Mouse (Mus musculus) kidney, embryonic 14.5 days (tissue): ENCODE measurements around the gene Trdmt1. TPM values are rescaled to one million over a fixed set of nuclear protein-coding genes. Genes with fewer than 3 reads are reported as not detected.

Source experiments
- ATAC-seq: fragments of 200-750 bp; cut with Nextera tagmentation; 2 replicates; pipeline ENCODE4 v1.8.0; 2017; ENCODE audit warnings: moderate number of reproducible peaks, mild to moderate bottlenecking, moderate TSS enrichment, moderate library complexity; ENCODE audit not compliant: low FRiP score, low TSS enrichment
- H3K27ac ChIP-seq: fragments of 300-500 bp; sonication (generic); 2 replicates; pipeline ENCODE4 v1.5.1; 2014; ENCODE audit warnings: low read depth, mild to moderate bottlenecking, low read length, moderate library complexity, mixed read lengths
- H3K27me3 ChIP-seq: fragments of 300-500 bp; sonication (generic); 2 replicates; pipeline ENCODE4 v1.6.1; 2014; ENCODE audit warnings: mild to moderate bottlenecking, low read length; ENCODE audit not compliant: control insufficient read depth, insufficient read depth
- H3K36me3 ChIP-seq: fragments of 300-500 bp; sonication (generic); 2 replicates; pipeline ENCODE4 v1.6.1; 2014; ENCODE audit warnings: low read length, mixed read lengths; ENCODE audit not compliant: control insufficient read depth, insufficient read depth
- H3K4me1 ChIP-seq: fragments of 300-500 bp; sonication (generic); 2 replicates; pipeline ENCODE4 v1.6.1; 2014; ENCODE audit warnings: low read length, mixed read lengths; ENCODE audit not compliant: control insufficient read depth, insufficient read depth
- H3K4me2 ChIP-seq: fragments of 300-500 bp; sonication (generic); replicated peaks from 2 replicates; pipeline ENCODE4 v1.6.1; 2014; ENCODE audit warnings: low read depth, mild to moderate bottlenecking, low read length
- H3K4me3 ChIP-seq: fragments of 300-500 bp; sonication (generic); 2 replicates; pipeline ENCODE4 v1.5.1; 2014; ENCODE audit warnings: mild to moderate bottlenecking, low read length
- H3K9ac ChIP-seq: fragments of 300-500 bp; sonication (generic); 2 replicates; pipeline ENCODE4 v1.6.1; 2014; ENCODE audit warnings: low read depth, mild to moderate bottlenecking, low read length, moderate library complexity
- H3K9me3 ChIP-seq: fragments of 300-500 bp; sonication (generic); 2 replicates; pipeline ENCODE4 v1.6.1; 2016; ENCODE audit warnings: low read length; ENCODE audit not compliant: control insufficient read depth
- WGBS: fragments of 180-500 bp; shearing (Covaris S2); extraction: QIAGEN DNeasy Blood & Tissue Kit; methylation state at CpG from one replicate; pipeline ENCODE4 v1.1.7; 2014; 5-methylcytosine and 5-hydroxymethylcytosine counted together
- polyA plus RNA-seq: library from polyadenylated mRNA; unstranded; fragments of >200 nt; fragmentation: Nextera tagmentation; extraction: Ambion mirVana; gene quantifications from 2 replicates; pipeline ENCODE4 v1.2.1, GENCODE M21; 2014

Trdmt1 gene
- polyA plus RNA-seq, 1 experiment from 2014 or later, result 12.8 TPM

GRCm38 (mm10) chr2:13559729-13560128 is 15.3 kb upstream of the Trdmt1 start:
- no peak overlapping the region for H3K4me3 ChIP-seq
- 86% methylated on average over 5 of the region's 5 CpGs for WGBS
- H3K9ac ChIP-seq, result no peak overlapping the region
- no peak overlapping the region for H3K27ac ChIP-seq
- H3K36me3 ChIP-seq, result no peaks in the 10 kb centered on the region
- H3K4me1 ChIP-seq, result no peaks in the 10 kb centered on the region
- no peaks in the 10 kb centered on the region for H3K27me3 ChIP-seq
- no peak for ATAC-seq
- no peak overlapping the region for H3K4me2 ChIP-seq
- no peaks in the 10 kb centered on the region for H3K9me3 ChIP-seq

- Histone ChIP-seq H3K4me2 (no peak overlapping the region), H3K4me1 (no peaks in the 10 kb centered on the region), H3K27ac (no peak overlapping the region), H3K9ac (no peak overlapping the region), H3K27me3 (no peaks in the 10 kb centered on the region), H3K36me3 (no peaks in the 10 kb centered on the region), H3K4me3 (no peak overlapping the region), H3K9me3 (no peaks in the 10 kb centered on the region)
- no peak for ATAC-seq
- 89% methylated on average over 5 of the region's 5 CpGs for WGBS
Observed at GRCm38 (mm10) chr2:13559303-13559702, 14.8 kb upstream of the Trdmt1 start.

GRCm38 (mm10) chr2:13558607-13559262 is 14.3 kb upstream of the Trdmt1 start:
- WGBS, result 26% methylated on average over 5 of the region's 5 CpGs
- H3K4me2 ChIP-seq, result no peak overlapping the region
- H3K4me1 ChIP-seq, result no peaks in the 10 kb centered on the region
- no peaks in the 10 kb centered on the region for H3K36me3 ChIP-seq
- no peaks in the 10 kb centered on the region for H3K27me3 ChIP-seq
- no peak overlapping the region for H3K27ac ChIP-seq
- no peak overlapping the region for H3K4me3 ChIP-seq
- no peak for ATAC-seq
- no peak overlapping the region for H3K9ac ChIP-seq
- H3K9me3 ChIP-seq, result no peaks in the 10 kb centered on the region

GRCm38 (mm10) chr2:13557145-13558030 is 12.9 kb upstream of the Trdmt1 start:
- H3K9ac ChIP-seq, result no peak overlapping the region
- 87% methylated on average over 9 of the region's 9 CpGs for WGBS
- H3K9me3 ChIP-seq, result no peaks in the 10 kb centered on the region
- H3K36me3 ChIP-seq, result no peaks in the 10 kb centered on the region
- H3K27ac ChIP-seq, result no peak overlapping the region
- no peak for ATAC-seq
- no peaks in the 10 kb centered on the region for H3K27me3 ChIP-seq
- H3K4me1 ChIP-seq, result no peaks in the 10 kb centered on the region
- H3K4me2 ChIP-seq, result no peak overlapping the region
- no peak overlapping the region for H3K4me3 ChIP-seq

GRCm38 (mm10) chr2:13556239-13556638 is 11.8 kb upstream of the Trdmt1 start:
- Histone ChIP-seq H3K4me2 (no peak overlapping the region), H3K4me3 (no peak overlapping the region), H3K36me3 (no peaks in the 10 kb centered on the region), H3K4me1 (no peaks in the 10 kb centered on the region), H3K9ac (no peak overlapping the region), H3K9me3 (no peaks in the 10 kb centered on the region), H3K27me3 (no peaks in the 10 kb centered on the region), H3K27ac (no peak overlapping the region)
- ATAC-seq, result no peak

- Histone ChIP-seq H3K9me3 (no peaks in the 10 kb centered on the region), H3K4me1 (no peaks in the 10 kb centered on the region), H3K4me3 (no peak overlapping the region), H3K27ac (no peak overlapping the region), H3K4me2 (no peak overlapping the region), H3K9ac (no peak overlapping the region), H3K27me3 (no peaks in the 10 kb centered on the region), H3K36me3 (no peaks in the 10 kb centered on the region)
- no peak for ATAC-seq
- 85% methylated on average over 2 of the region's 2 CpGs for WGBS
Observed at GRCm38 (mm10) chr2:13553966-13554365, 9.5 kb upstream of the Trdmt1 start.

- no peak overlapping the region for H3K4me3 ChIP-seq
- 0 out of 2 replicates have a peak, but pooled peaks cover 4% of the 10 kb centered on the region for H3K4me1 ChIP-seq
- H3K27ac ChIP-seq, result no peak overlapping the region
- H3K36me3 ChIP-seq, result no peaks in the 10 kb centered on the region
- ATAC-seq, result no peak
- no peaks in the 10 kb centered on the region for H3K9me3 ChIP-seq
- WGBS, result 83% methylated on average over 3 of the region's 3 CpGs
- no peak overlapping the region for H3K4me2 ChIP-seq
- H3K27me3 ChIP-seq, result no peaks in the 10 kb centered on the region
- H3K9ac ChIP-seq, result no peak overlapping the region
Observed at GRCm38 (mm10) chr2:13548749-13549148, 4.3 kb upstream of the Trdmt1 start.

GRCm38 (mm10) chr2:13543519-13544124 is 846 bp downstream of the Trdmt1 start:
- peaks cover 5% of the 10 kb centered on the region; the same call in 1 of the 2 replicates for H3K4me1 ChIP-seq

GRCm38 (mm10) chr2:13539860-13540259 is 4.6 kb downstream of the Trdmt1 start:
- H3K36me3 ChIP-seq, result no peaks in the 10 kb centered on the region
- no peaks in the 10 kb centered on the region for H3K27me3 ChIP-seq
- no peak overlapping the region for H3K9ac ChIP-seq
- H3K4me3 ChIP-seq, result no peak overlapping the region
- no peak overlapping the region for H3K4me2 ChIP-seq
- no peaks in the 10 kb centered on the region for H3K9me3 ChIP-seq
- H3K27ac ChIP-seq, result no peak overlapping the region
- 93% methylated on average over 1 of the region's 1 CpGs for WGBS
- ATAC-seq, result no peak
- H3K4me1 ChIP-seq, result peaks cover 5% of the 10 kb centered on the region; the same call in 1 of the 2 replicates

More at GRCm38 (mm10) chr2:13543519-13544124, 846 bp downstream of the Trdmt1 start:
- peak; percentile 29; the same call in 1 of the 2 replicates for ATAC-seq
- H3K4me3 ChIP-seq, result peak overlapping the region; percentile 62
- H3K9me3 ChIP-seq, result no peaks in the 10 kb centered on the region
- no peaks in the 10 kb centered on the region for H3K36me3 ChIP-seq
- H3K27ac ChIP-seq, result peak overlapping the region; percentile 96
- no peaks in the 10 kb centered on the region for H3K27me3 ChIP-seq
- 48% methylated on average over 8 of the region's 8 CpGs for WGBS
- H3K9ac ChIP-seq, result peak overlapping the region; percentile 63; the same call in 1 of the 2 replicates
- peak overlapping the region; percentile 58 for H3K4me2 ChIP-seq
